Mouse (Mus musculus): ENCODE results near the gene Hist1h2ab.
"Not testable (repeated sequence)": the region's sequence is repeated elsewhere in the genome, so short reads cannot be mapped to it uniquely, and the experiment has no call there.

The Hist1h2ab gene

GRCm38 (mm10) chr13:23750839-23751477, at the start of gene Hist1h2ab:
Gene Hist1h2ab (plus strand): TSS chr13:23751126.
- not testable (repeated sequence) for DNase-seq (ENCODE audit: low read depth)

- no peak for DNase-seq (ENCODE audit: low read depth)
Observed at GRCm38 (mm10) chr13:23702220-23702619, 48.7 kb upstream of the Hist1h2ab start.

DNA sequence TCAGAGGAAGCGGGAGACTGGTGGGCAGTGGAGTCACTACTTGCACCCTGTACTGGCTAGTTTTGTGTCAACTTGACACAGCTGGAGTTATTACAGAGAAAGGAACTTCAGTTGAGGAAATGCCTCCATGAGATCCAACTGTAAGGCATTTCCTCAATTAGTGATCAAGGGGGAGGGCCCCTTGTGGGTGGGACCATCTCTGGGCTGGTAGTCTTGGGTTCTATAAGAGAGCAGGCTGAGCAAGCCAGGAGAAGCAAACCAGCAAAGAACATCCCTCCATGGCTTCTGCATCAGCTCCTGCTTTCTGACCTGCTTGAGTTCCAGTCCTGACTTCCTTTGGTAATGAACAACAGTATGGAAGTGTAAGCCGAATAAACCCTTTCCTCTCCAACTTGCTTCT, 48.1 kb upstream of the Hist1h2ab start:
- DNase-seq (ENCODE audit: low read depth), result not testable (repeated sequence)

DNA sequence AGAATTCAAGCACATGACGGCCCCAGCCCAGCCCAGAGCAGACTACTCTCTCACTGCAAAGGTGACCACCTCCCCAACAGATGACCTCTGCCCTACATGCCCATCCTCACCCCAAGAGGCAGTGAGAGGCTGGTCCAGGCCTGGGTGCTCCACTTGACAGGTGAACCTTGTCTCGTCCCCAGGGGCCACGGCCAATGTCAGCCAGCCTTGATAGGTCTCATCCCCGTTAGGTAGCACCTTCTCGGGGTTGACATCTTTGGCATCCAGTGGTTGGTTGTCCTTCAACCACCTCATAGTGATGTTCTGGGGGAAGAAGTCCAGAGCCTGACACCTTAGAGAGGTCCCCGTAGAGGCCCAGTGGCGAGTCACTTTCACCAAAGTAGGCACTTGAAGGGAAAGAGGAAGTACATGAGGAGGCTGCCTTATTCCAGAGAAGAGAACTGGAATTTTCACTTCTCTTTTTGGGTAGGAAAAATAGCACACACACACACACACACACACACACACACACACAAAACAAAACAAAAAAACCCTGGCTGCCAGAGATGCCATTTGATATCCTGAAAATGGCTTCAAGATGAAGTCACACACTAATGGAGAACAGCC, 45.1 kb upstream of the Hist1h2ab start:
- DNase-seq (ENCODE audit: low read depth), result no peak

DNA sequence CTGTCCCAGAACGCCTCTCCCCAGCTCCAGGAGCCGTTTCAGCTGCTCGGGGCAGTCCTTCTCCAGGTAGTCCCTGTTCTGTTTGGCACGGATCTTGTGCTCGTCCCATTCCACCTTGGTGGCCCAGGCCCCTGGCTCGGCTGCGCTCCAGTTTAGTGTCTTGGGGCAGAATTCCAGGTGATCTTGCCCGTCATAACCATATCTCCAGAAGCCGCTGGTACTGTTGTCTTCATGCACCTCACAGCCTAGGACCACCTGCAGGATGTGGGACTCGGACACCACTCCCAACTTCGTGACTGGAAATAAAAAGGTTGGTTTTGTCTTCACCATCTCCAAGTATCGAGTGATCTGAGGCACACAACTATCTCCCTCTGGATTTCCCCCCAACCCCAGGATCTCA, 44.2 kb upstream of the Hist1h2ab start:
- DNase-seq (ENCODE audit: low read depth), result no peak

- no peak for DNase-seq (ENCODE audit: low read depth)
Observed at GRCm38 (mm10) chr13:23708041-23708440, 42.9 kb upstream of the Hist1h2ab start.

DNA sequence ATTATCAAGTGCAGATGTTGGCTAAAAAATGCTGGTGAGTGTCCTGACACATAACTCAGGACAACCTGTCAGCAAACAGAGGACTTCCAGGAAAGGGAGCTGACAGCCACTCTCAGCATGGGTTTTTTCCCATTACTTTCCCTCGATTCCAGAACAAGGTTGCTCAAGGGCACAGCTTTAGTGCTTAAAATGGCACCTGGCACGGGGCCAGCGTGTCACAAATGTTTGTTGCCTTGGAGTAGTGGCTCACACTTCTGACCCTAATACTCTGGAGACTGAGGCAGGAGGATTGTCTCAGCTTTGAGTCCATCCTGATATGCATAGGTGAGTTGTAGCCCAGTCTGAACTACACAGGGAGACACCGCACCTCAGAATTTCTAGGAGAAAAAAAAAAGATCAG, 42.3 kb upstream of the Hist1h2ab start:
- DNase-seq (ENCODE audit: low read depth), result no peak

DNA sequence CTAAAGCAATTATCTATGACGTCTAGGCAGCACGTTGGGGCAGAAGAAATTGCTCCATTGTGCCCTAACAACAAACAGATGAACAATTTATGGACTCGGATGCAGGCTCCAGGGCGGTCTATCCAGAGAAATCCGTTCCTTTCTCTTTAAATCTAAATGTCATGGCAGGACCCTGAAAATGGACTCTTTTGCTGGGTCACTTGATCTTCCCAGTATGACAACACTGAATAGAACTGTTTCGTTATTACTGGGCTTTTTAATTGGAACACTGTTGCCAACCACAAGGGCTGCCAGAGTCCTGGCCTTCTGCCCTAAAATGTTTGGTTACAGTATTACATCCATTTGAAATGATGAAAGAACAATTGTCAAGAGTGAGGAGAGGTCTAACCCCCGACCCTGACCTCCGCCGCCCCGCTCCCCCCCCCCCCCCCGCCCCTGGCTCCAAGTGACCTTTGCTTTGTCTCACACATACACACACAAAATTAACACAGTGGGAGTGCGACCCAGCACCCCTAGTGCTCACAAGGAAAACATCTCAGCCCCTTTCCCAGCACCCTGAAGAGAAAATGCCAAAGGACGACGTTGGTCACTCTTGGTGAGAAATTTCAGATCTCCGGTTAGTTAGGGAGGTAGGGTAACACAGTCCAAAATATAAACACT, 41.1 kb upstream of the Hist1h2ab start:
- DNase-seq (ENCODE audit: low read depth), result no peak

DNA sequence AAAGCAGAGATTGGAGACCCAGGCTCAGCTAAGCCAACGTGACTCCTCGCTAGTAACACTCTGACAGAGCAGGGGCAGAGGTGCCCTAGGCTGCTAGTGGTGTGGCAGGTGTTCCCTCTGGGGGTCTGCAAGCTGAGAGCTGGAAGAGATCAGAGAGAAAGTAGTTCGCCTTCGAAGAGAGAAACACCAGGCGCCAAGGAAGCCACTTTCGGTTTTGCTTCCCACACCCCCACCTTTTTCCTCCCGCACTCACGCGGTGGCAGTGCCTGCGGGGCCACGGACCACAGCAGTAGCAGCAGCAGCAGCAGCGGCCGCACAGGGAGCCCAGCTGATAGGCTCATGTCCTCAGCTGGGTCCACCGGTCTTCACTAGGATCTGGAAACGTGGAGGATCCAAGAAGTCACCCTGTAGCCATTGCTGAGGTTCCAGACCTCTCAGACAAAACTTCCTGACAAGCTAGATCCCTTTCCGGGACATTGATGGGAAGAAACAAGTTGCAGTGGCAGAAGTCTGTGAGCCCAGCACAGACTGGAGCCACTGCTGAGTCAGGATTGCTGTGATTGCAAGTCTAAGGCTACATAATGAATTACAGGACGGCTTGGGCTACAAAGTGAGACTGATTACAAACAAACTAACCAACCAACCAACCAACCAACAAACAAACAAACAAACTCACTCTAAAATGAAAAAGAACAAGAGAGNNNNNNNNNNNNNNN, 40.4 kb upstream of the Hist1h2ab start, which contains the start of gene Hfe:
Hfe (minus strand) TSS at position 481 of the 716 bp plus-strand sequence.
- DNase-seq (ENCODE audit: low read depth), result no peak

GRCm38 (mm10) chr13:23716261-23717042, 34.5 kb upstream of the Hist1h2ab start:
- DNase-seq (ENCODE audit: low read depth), result no peak

GRCm38 (mm10) chr13:23717176-23717575, 33.8 kb upstream of the Hist1h2ab start:
- no peak for DNase-seq (ENCODE audit: low read depth)

- DNase-seq (ENCODE audit: low read depth), result not testable (repeated sequence)
Observed at GRCm38 (mm10) chr13:23717593-23718245, 33.2 kb upstream of the Hist1h2ab start.

GRCm38 (mm10) chr13:23724239-23724638, 26.7 kb upstream of the Hist1h2ab start:
- no peak for DNase-seq (ENCODE audit: low read depth)

- DNase-seq (ENCODE audit: low read depth), result no peak
Observed at GRCm38 (mm10) chr13:23725213-23725612, 25.7 kb upstream of the Hist1h2ab start.

GRCm38 (mm10) chr13:23728472-23729191, 22.3 kb upstream of the Hist1h2ab start:
- DNase-seq (ENCODE audit: low read depth), result no peak

DNA sequence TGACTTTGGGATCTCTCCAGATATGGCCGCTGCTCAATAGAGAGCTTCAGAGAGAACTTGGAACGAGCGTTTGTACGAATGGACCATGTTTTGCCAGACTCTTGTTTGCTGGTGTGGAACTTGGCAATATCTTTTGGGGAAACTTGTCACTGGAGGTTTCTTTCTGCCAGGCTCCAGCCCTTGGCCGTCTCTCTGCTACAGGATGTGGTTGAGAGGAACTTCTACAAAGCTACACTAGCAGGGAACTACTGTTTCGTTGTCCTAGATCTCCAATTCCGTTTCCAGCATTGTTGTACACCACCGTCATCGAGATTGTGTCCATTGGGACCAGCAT, 21.8 kb upstream of the Hist1h2ab start:
- no peak for DNase-seq (ENCODE audit: low read depth)

DNA sequence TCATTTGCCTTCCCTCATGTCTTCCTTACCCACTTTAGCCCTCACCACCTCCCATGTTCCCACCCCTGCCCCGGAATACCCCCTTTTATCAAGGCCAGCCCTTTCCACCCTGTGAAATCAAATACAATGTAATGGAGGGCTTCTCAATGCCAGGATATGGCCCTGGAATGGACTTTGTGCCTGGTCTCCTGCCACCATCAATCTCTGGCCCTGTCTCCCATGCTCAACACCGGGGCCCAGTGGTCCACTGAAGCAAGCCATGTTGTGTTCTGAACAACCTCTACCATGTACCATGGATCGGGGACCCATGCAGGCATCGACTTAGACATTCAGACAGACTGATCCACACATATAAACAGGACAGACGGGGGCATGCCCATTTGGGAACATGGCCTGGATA, 21.2 kb upstream of the Hist1h2ab start:
- no peak for DNase-seq (ENCODE audit: low read depth)

- no peak for DNase-seq (ENCODE audit: low read depth)
Observed at GRCm38 (mm10) chr13:23730479-23730878, 20.4 kb upstream of the Hist1h2ab start.

- no peak for DNase-seq (ENCODE audit: low read depth)
Observed at GRCm38 (mm10) chr13:23732156-23732804, 18.6 kb upstream of the Hist1h2ab start.

DNA sequence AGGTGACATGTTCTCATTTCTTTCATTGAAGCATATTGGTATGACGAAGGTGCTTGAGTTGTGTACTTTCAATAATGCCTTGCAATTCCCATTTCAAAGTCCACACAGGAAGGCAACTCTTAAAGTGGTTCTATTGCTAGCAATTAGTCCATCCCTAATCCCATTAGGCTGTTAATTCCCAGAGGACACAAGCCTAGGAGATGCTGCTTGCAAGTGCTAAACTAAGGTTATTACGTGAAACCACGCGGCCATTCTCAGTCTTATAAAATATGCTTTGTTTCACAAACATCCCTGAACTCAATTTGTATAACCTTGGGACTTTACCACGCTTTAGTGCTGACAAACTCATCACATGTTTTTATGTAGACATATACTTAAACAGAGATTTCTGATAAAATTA, 13.8 kb upstream of the Hist1h2ab start:
- no peak for DNase-seq (ENCODE audit: low read depth)
